Mouse (Mus musculus) left cerebral cortex, adult 11 months (tissue): Measurements from ENCODE around the gene Cdk15.

Source experiments
- DNase-seq: peaks from one replicate; pipeline ENCODE4 v3.0.0; 2022; ENCODE audit warnings: low spot score

Gene Cdk15

GRCm38 (mm10) chr1:59285880-59286279, 29.2 kb downstream of the Cdk15 start:
- no peak for DNase-seq

DNA sequence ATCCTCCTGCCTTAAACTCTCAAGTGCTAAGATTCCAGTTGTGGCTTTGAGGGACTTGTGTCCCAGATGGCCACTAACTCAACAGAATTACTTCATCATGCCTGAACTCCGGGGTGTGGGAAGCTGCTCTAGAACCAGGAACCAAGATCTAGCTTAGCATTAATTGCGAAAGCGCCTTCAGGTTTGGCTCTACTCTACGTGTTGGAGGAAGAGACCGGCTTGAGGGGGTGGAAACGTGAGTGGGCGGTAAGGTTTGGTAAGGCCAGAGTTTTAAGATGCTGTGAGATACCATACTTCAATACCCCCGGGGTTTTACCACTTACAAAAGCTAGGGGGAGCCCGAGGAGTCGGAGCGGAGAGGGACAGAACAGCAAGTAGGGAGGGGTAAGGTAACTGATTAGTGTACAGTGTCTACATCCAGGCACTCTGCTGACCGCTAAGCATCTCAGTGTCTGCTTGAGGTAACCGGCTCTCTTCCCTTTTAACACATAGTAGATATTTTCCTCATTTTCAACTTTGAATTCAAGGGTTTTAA, 29.7 kb downstream of the Cdk15 start:
- DNase-seq = no peak

DNA sequence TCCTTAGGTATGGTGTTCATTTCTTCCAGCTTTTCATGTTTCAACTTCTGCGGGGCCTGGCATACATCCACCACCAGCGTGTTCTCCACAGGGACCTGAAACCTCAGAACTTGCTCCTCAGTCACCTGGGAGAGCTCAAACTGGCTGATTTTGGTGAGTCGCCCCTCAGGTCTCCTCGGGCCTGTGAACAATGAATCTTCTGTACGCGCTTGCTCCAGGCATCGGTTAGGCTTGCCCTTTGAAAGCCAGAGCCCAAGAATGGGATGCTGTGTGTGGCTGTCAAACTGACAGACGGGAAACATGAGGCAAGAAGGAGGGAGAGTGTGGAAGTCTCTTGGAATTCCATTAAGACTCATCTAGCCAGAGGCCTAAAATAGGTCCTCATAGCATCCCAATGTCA, 31.0 kb downstream of the Cdk15 start:
- no peak for DNase-seq

- DNase-seq = no peak
Observed at GRCm38 (mm10) chr1:59291652-59292051, 34.9 kb downstream of the Cdk15 start.

GRCm38 (mm10) chr1:59295769-59296168, 39.1 kb downstream of the Cdk15 start:
- DNase-seq = no peak

- no peak for DNase-seq
Observed at GRCm38 (mm10) chr1:59297167-59297566, 40.5 kb downstream of the Cdk15 start.

GRCm38 (mm10) chr1:59298491-59299090, 41.9 kb downstream of the Cdk15 start:
- DNase-seq = no peak

GRCm38 (mm10) chr1:59307310-59307709, 50.6 kb downstream of the Cdk15 start:
- DNase-seq = no peak

- no peak for DNase-seq
Observed at GRCm38 (mm10) chr1:59311292-59311885, 54.7 kb downstream of the Cdk15 start.

- no peak for DNase-seq
Observed at GRCm38 (mm10) chr1:59312187-59313153, 55.8 kb downstream of the Cdk15 start.

GRCm38 (mm10) chr1:59313154-59313940, 56.6 kb downstream of the Cdk15 start:
- no peak for DNase-seq

DNA sequence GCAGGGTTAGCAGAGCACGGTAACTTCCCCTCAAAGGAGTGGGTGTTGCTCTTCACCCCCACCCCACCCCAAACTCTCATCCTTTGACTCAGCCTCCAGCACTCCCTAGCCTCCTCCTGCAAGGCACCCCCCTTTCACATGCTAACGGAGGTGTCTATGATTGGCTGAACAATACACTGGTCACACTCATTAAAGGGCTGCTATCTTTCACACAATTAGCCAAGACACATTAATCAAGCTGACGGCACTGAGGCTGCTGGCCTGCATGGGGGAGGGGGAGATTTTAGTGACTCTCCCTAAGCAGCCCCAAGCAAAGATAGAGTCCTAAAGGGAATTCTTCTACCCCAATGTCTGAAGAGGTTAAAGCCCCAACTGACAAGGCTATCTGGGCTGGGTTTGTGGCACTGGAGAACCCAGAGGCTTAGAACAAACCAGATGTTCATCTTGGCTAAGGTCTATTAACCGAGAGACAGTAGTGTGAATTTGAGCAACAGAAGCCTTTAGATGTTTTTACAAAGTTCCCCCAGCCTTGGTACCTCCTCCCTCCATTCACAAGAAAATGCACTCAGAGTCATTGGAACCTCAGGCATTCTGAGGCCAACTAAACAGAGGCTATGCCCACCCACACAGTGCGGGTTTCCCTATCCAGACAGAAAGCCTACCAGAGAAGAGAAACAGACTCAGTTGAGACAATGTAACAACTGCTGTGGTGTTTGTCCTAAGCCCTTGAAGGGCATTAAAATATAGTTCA, 58.5 kb downstream of the Cdk15 start:
- DNase-seq = no peak

DNA sequence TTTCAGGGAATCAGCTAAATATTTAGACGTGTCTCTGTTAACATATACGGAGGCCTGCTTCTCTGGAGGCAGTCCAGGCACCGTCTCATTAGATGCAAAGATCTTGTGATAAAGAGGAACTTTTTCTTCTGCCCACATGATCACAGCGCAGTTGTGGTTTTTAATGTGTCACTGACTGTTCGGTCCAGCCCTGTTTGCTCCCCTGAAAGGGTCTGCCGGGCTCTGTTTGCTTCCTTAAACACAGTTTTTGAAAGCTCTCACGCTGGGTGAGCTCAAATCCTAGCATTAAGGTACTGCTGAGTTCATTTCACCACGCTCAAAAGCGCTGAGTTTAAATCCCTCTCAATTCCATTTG, 59.3 kb downstream of the Cdk15 start:
- no peak for DNase-seq

- peak; percentile 35 for DNase-seq
Observed at GRCm38 (mm10) chr1:59316386-59317051, 59.8 kb downstream of the Cdk15 start.

DNA sequence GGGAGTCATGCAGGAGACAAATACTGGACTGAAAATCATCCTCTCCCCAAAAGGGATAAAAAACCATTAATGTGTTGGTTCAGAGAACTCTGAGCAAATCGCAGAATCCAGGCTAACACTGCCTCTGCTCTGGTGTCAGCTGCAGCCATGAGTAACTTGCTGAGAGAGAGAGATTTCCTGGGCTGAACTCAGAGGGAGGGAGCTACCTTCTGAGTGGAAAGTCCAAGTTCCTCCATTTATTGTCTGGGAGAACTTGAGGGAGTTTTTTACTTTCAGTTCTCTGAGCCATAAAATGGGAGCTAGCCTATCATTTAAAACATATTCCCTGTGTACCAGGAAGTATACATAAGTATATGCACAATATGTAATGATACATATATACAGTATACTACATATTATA, 60.7 kb downstream of the Cdk15 start:
- DNase-seq = no peak

- DNase-seq = no peak
Observed at GRCm38 (mm10) chr1:59318878-59319277, 62.2 kb downstream of the Cdk15 start.

DNA sequence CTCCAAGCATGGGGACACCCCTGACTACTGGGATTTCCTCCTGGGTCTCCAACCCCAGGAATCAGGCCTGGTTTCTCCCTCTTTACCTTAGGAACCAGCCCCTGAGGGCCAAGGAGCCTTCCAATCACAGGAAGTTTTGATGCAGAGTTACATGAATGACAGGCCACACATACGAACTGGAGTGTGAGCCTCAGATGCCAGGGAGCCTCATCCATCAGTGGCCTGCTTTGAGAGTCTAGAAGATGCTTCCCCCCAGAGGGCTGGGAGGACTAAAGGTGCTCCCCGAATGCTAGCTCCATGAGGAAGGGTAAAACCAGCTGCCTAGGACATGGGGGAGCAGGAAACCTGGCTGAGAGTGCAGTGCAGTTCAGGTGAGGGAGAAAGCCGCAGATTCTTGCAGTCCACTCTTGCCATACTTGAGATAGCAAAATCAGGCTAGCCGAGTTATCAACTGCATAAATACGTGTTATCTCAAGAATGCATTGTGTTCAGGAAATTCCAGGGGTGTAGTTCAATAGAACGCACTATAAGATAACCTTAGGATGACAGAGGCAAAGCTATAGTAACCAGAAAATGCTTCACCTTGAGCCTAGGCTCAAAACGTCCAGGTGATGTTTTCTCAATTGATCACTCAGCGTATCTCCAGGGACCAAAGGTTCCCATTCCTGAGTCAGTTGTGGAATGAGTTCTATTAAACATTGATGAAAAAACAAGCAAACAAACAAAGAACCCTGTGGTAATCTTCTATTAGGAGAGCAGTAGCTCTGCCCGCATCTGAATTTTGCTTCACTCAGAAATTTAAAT, 64.6 kb downstream of the Cdk15 start:
- DNase-seq = no peak

- DNase-seq = no peak
Observed at GRCm38 (mm10) chr1:59321880-59322836, 65.5 kb downstream of the Cdk15 start.
